Mouse (Mus musculus) ES-E14 (cell line): ENCODE measurements around the gene Olfr168.

Source experiments
- CHD2 ChIP-seq: IDR thresholded peaks from 2 replicates; pipeline ENCODE4 v1.6.1; 2014; ENCODE audit warnings: mild to moderate bottlenecking, low read depth, low read length, inconsistent platforms
- HCFC1 ChIP-seq: IDR thresholded peaks from 2 replicates; pipeline ENCODE4 v1.6.1; 2012; ENCODE audit warnings: low read length, inconsistent platforms, borderline replicate concordance; ENCODE audit not compliant: insufficient read depth

DNA sequence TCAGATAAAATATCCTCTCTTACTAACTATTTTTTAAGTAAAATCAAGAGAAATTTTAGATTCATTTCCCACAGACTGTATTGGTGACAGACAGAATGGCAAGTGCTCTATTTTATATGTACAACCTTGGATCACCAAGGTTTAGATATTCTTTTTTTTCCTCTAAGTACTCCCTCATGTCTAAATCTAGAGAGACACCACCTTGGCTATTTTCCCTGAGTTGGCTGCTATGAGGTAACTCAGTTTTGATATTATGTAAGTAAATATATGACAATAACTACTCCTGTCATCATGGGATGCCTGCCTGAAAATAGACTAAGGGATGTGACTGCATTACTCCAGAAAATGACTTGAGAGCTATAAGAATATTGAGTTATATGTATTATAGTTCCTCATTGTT, at the start of gene Olfr168:
- no peak for TF ChIP-seq HCFC1
- TF ChIP-seq CHD2: no peak
